Mouse (Mus musculus) cortical plate, adult 2 months (tissue): ENCODE measurements around the gene Galr3.

Experiments
- CTCF ChIP-seq: fragments of 200-500 bp; IDR thresholded peaks from 2 replicates; pipeline ENCODE4 v1.5.1; 2011; ENCODE audit warnings: mild to moderate bottlenecking, control low read depth, low read length; ENCODE audit not compliant: insufficient read depth; ENCODE audit errors: extremely low read depth
- POLR2A ChIP-seq: fragments of 200-500 bp; IDR thresholded peaks from 2 replicates; pipeline ENCODE4 v1.6.1; 2011; ENCODE audit warnings: mild to moderate bottlenecking, low read length, control low read depth; ENCODE audit not compliant: insufficient read depth; ENCODE audit errors: extremely low read depth

- TF ChIP-seq POLR2A (no peak), CTCF (peak; percentile 63)
Observed at GRCm38 (mm10) chr15:79038853-79039252, 2.8 kb upstream of the Galr3 start.
